ENCODE assay signal across 24 mouse cellular contexts in genomic region chr2:75512422-75513170, GRCm38 (mm10).
A peak's percentile ranks its signal among the peaks of the same experiment; 100 is the strongest.
DNase-seq lines count a peak whose midpoint lies in the region; ATAC-seq lines count a peak whose summit lies in the region.
"Had no signal": no experiment of that assay in that cellular context is flagged by ENCODE, and none has a peak within 500 bp of the region (broad histone marks: within the 10 kb centered on the region; RNA-seq: fewer than 3 reads in every experiment).

No protein-coding gene starts in this region.

- no peak overlapping the region for H3K27ac ChIP-seq in heart, embryonic 10.5 days
- peak overlapping the region; percentile 67 for H3K27ac ChIP-seq in neural tube, embryonic 13.5 days (replicated peaks)
- H3K27ac ChIP-seq in limb, embryonic 12.5 days = 0 out of 2 replicates have a peak overlapping the region, but pooled peaks have one; percentile 5
- H3K27ac ChIP-seq: forebrain, embryonic 10.5 days; hindbrain, embryonic 10.5 days; intestine, embryonic 15.5 days; liver, embryonic 12.5 days; midbrain, embryonic 12.5 days; neural tube, embryonic 12.5 days had no signal

- no peak overlapping the region for H3K4me2 ChIP-seq in neural tube, embryonic 13.5 days
- no peak overlapping the region for H3K4me2 ChIP-seq in limb, embryonic 12.5 days
- H3K4me2 ChIP-seq: intestine, embryonic 15.5 days; liver, embryonic 12.5 days; midbrain, embryonic 12.5 days; neural tube, embryonic 12.5 days had no signal

- H3K9ac ChIP-seq in neural tube, embryonic 13.5 days = no peak overlapping the region
- H3K9ac ChIP-seq in limb, embryonic 12.5 days (replicated peaks) = no peak overlapping the region
- H3K9ac ChIP-seq: intestine, embryonic 15.5 days; liver, embryonic 12.5 days; midbrain, embryonic 12.5 days; neural tube, embryonic 12.5 days had no signal

- no peak overlapping the region for H3K4me3 ChIP-seq in heart, embryonic 10.5 days
- no peak overlapping the region for H3K4me3 ChIP-seq in neural tube, embryonic 13.5 days
- no peak overlapping the region for H3K4me3 ChIP-seq in limb, embryonic 12.5 days (replicated peaks)
- H3K4me3 ChIP-seq: forebrain, embryonic 10.5 days; hindbrain, embryonic 10.5 days; intestine, embryonic 15.5 days; liver, embryonic 12.5 days; midbrain, embryonic 12.5 days; neural tube, embryonic 12.5 days had no signal

- DNase-seq in heart, embryonic 10.5 days (ENCODE audit: low spot score) = peak; percentile 24
- no peak for DNase-seq in heart, postnatal 4 days
- DNase-seq in neural tube, embryonic 10.5 days (ENCODE audit: extremely low spot score, low spot score) = no peak
- no peak for DNase-seq in urinary bladder, postnatal 4 days (ENCODE audit: low spot score in 2 of 2)
- no peak for DNase-seq in adrenal gland, postnatal 36 days
- DNase-seq: adrenal gland, adult 2 months; cerebellum, adult 2 months; cerebellum, postnatal 36 days; gastrocnemius, postnatal 36 days; kidney, adult 8-10 months; kidney, postnatal 14 days; lung, adult 18-20 months; lung, postnatal 10 days; right cerebral cortex, adult 18-20 months; right cerebral cortex, postnatal 4 days; thymus, postnatal 14 days had no signal

- H3K4me1 ChIP-seq in heart, embryonic 10.5 days = peaks cover 11% of the 10 kb centered on the region; the same call in 1 of the 2 replicates
- peaks cover 27% of the 10 kb centered on the region for H3K4me1 ChIP-seq in neural tube, embryonic 13.5 days (replicated peaks)
- peaks cover 51% of the 10 kb centered on the region for H3K4me1 ChIP-seq in limb, embryonic 12.5 days (replicated peaks)
- H3K4me1 ChIP-seq: intestine, embryonic 15.5 days; liver, embryonic 12.5 days; neural tube, embryonic 12.5 days had no signal

- no peaks in the 10 kb centered on the region for H3K27me3 ChIP-seq in heart, embryonic 10.5 days (ENCODE audit: insufficient read depth, poor library complexity, severe bottlenecking)
- H3K27me3 ChIP-seq in neural tube, embryonic 13.5 days = no peaks in the 10 kb centered on the region
- H3K27me3 ChIP-seq in limb, embryonic 12.5 days = peaks cover 11% of the 10 kb centered on the region; the same call in 1 of the 2 replicates
- H3K27me3 ChIP-seq: intestine, embryonic 15.5 days; liver, embryonic 12.5 days; neural tube, embryonic 12.5 days had no signal

- no peaks in the 10 kb centered on the region for H3K36me3 ChIP-seq in heart, embryonic 10.5 days
- no peaks in the 10 kb centered on the region for H3K36me3 ChIP-seq in neural tube, embryonic 13.5 days
- H3K36me3 ChIP-seq in limb, embryonic 12.5 days = no peaks in the 10 kb centered on the region
- H3K36me3 ChIP-seq: forebrain, embryonic 10.5 days; hindbrain, embryonic 10.5 days; intestine, embryonic 15.5 days; liver, embryonic 12.5 days; midbrain, embryonic 12.5 days; neural tube, embryonic 12.5 days had no signal

- H3K9me3 ChIP-seq in heart, embryonic 10.5 days = no peaks in the 10 kb centered on the region
- H3K9me3 ChIP-seq in neural tube, embryonic 13.5 days = no peaks in the 10 kb centered on the region
- no peaks in the 10 kb centered on the region for H3K9me3 ChIP-seq in limb, embryonic 12.5 days
- H3K9me3 ChIP-seq: forebrain, embryonic 10.5 days; hindbrain, embryonic 10.5 days; intestine, embryonic 15.5 days; liver, embryonic 12.5 days; midbrain, embryonic 12.5 days; neural tube, embryonic 12.5 days had no signal

- WGBS in heart, embryonic 10.5 days = 77% methylated on average over 8 of the region's 8 CpGs
- WGBS in neural tube, embryonic 13.5 days = 46% methylated on average over 8 of the region's 8 CpGs
- WGBS in limb, embryonic 12.5 days = 36% methylated on average over 8 of the region's 8 CpGs

- ATAC-seq in neural tube, embryonic 13.5 days (ENCODE audit: low read depth) = peak; percentile 65
- ATAC-seq in limb, embryonic 12.5 days (ENCODE audit: insufficient number of reproducible peaks, insufficient read depth, low FRiP score, low TSS enrichment, low read depth) = peak; percentile 56
- ATAC-seq: intestine, embryonic 15.5 days; liver, embryonic 12.5 days had no signal
